Mouse (Mus musculus): ENCODE measurements around the gene Clcf1. TPM values are rescaled to one million over a fixed set of nuclear protein-coding genes. Genes with fewer than 3 reads are reported as not detected.

Gene Clcf1
- total and polyA plus RNA-seq, 2 experiments = 0.28 to 3.8 TPM

DNA sequence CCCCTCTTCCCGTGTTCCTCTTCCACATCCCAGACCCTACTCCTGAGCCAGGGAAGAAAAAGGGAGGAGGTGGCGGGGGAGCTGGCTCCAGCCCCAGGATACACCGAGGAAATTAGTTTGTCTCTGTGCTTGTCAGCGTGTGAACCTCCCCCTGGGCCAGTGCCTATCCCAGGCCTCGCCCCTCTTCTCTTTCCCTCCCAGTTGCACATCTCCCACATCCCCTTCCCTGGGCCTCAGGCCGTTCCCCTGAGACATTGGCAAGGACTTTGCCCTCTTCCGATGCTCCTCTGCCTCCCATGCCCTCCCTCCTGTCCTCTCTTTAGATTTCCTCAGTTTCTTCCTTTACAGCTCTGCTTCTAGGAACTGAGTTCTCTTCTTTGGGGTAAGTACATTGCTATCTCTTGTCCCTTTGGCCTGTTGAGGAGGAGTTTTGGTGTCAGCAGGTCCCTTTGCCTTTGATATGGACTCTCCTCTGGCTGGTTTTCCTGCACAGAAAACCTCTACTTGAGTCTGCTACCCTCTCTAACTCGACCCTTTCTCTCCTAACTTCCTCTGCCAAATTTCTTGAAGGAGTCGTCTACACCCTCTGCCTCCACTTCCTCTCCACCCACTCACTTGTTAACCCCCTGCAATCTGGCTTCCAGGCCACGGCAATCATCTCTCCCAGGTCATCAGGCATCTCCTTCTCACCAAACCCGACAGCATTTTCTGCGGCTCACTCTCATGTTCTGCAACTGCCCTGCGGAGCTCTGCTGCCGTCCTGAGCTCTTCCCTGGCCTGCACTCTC is 7.1 kb downstream of the Clcf1 start:
- whole genome bisulfite sequencing = 61% methylated on average over 14 of the region's 14 CpGs
- H3K27me3 ChIP-seq (ENCODE audit: control insufficient read depth, insufficient read depth, low read length) = no peaks in the 10 kb centered on the region
- no peak overlapping the region; the same call in 1 of the 2 replicates for H3K27ac ChIP-seq (replicated peaks; ENCODE audit: insufficient read depth, low read depth, low read length)
- no peak for DNase-seq (ENCODE audit: extremely low read depth, low read depth, low spot score)
- no peak overlapping the region for H3K9ac ChIP-seq (ENCODE audit: low read depth, low read length)
- TF ChIP-seq POLR2A (IDR thresholded peaks at IDR 0.05; ENCODE audit: extremely low read depth, insufficient read depth, low read length) (no peak), CTCF (IDR thresholded peaks at IDR 0.05; ENCODE audit: low read depth, low read length) (no peak)
- no peaks in the 10 kb centered on the region for H3K36me3 ChIP-seq (ENCODE audit: control insufficient read depth, insufficient read depth, low read length)
- no peaks in the 10 kb centered on the region for H3K79me2 ChIP-seq (ENCODE audit: control insufficient read depth, insufficient read depth, low read length)
- H3K4me3 ChIP-seq (ENCODE audit: insufficient read depth, low read depth, low read length) = no peak overlapping the region
- H3K4me1 ChIP-seq (ENCODE audit: control insufficient read depth, insufficient read depth, low read length) = no peaks in the 10 kb centered on the region

DNA sequence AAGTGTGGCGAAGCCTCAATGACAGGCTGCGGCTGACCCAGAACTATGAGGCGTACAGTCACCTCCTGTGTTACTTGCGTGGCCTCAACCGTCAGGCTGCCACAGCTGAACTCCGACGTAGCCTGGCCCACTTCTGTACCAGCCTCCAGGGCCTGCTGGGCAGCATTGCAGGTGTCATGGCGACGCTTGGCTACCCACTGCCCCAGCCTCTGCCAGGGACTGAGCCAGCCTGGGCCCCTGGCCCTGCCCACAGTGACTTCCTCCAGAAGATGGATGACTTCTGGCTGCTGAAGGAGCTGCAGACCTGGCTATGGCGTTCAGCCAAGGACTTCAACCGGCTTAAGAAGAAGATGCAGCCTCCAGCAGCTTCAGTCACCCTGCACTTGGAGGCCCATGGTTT is 8.1 kb downstream of the Clcf1 start:
- no peaks in the 10 kb centered on the region for H3K4me1 ChIP-seq (ENCODE audit: control insufficient read depth, insufficient read depth, low read length)
- H3K27me3 ChIP-seq (ENCODE audit: control insufficient read depth, insufficient read depth, low read length) = no peaks in the 10 kb centered on the region
- no peak overlapping the region for H3K9ac ChIP-seq (ENCODE audit: low read depth, low read length)
- TF ChIP-seq POLR2A (IDR thresholded peaks at IDR 0.05; ENCODE audit: extremely low read depth, insufficient read depth, low read length) (no peak), CTCF (IDR thresholded peaks at IDR 0.05; ENCODE audit: low read depth, low read length) (no peak)
- no peak overlapping the region for H3K27ac ChIP-seq (replicated peaks; ENCODE audit: insufficient read depth, low read depth, low read length)
- whole genome bisulfite sequencing = 75% methylated on average over 11 of the region's 11 CpGs
- no peak overlapping the region for H3K4me3 ChIP-seq (ENCODE audit: insufficient read depth, low read depth, low read length)
- no peaks in the 10 kb centered on the region for H3K79me2 ChIP-seq (ENCODE audit: control insufficient read depth, insufficient read depth, low read length)
- no peaks in the 10 kb centered on the region for H3K36me3 ChIP-seq (ENCODE audit: control insufficient read depth, insufficient read depth, low read length)
- no peak for DNase-seq (ENCODE audit: extremely low read depth, low read depth, low spot score)

DNA sequence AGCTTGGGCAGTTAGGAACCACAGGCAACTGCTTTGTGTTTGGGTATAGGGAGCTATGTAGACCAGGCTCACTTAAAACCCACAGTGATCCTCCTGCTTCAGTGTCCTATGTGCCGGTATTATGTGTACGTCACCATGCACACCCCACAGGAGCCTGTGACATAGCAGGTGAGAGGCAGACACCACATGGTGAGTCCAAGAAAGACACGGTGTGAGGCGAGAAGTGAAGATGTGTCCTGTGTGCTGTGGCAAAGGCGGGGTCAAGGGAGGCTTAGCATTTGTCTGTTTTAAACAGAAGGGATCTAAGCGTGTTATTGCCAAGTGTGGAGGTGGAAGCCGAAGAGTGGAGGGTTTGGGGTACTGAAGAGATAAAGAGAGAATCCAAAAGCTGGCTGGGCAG is 12.7 kb downstream of the Clcf1 start:
- Histone ChIP-seq H3K27ac (replicated peaks; ENCODE audit: insufficient read depth, low read depth, low read length) (no peak overlapping the region), H3K27me3 (ENCODE audit: control insufficient read depth, insufficient read depth, low read length) (no peaks in the 10 kb centered on the region)
- WGBS = 89% methylated on average over 7 of the region's 7 CpGs

DNA sequence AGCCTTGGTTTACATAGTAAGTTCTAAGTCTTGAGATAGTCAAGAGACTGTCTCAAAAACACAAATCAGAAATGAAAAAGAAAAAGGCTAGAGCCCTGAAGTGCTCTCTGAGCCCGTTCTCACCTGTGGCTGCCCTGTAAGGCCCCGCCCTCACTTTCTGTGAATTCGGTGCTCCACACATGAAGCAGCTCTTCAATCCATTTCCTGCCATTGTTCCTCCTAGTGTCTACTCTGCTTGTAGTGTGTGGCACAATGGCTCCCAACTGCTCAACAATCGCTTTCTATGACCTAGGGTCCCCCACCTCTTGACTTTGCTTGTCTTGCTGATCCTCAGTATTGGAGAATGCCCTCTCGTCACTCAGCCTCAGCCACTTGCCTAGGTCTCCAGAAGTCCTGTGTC is 13.4 kb downstream of the Clcf1 start:
- no peak overlapping the region for H3K9ac ChIP-seq (ENCODE audit: low read depth, low read length)
- WGBS = 88% methylated on average over 5 of the region's 5 CpGs
- H3K4me1 ChIP-seq (ENCODE audit: control insufficient read depth, insufficient read depth, low read length) = no peaks in the 10 kb centered on the region; the same call in 1 of the 2 replicates
- no peaks in the 10 kb centered on the region for H3K27me3 ChIP-seq (ENCODE audit: control insufficient read depth, insufficient read depth, low read length)
- DNase-seq (ENCODE audit: extremely low read depth, low read depth, low spot score) = no peak
- no peak overlapping the region for H3K4me3 ChIP-seq (ENCODE audit: insufficient read depth, low read depth, low read length)
- no peak for TF ChIP-seq POLR2A (IDR thresholded peaks at IDR 0.05; ENCODE audit: extremely low read depth, insufficient read depth, low read length)
- TF ChIP-seq CTCF (IDR thresholded peaks at IDR 0.05; ENCODE audit: low read depth, low read length) = no peak
- H3K27ac ChIP-seq (replicated peaks; ENCODE audit: insufficient read depth, low read depth, low read length) = no peak overlapping the region
- H3K79me2 ChIP-seq (ENCODE audit: control insufficient read depth, insufficient read depth, low read length) = no peaks in the 10 kb centered on the region
- no peaks in the 10 kb centered on the region for H3K36me3 ChIP-seq (ENCODE audit: control insufficient read depth, insufficient read depth, low read length)

More for the DNA sequence above, 12.7 kb downstream of the Clcf1 start:
- no peak for DNase-seq (ENCODE audit: extremely low read depth, low read depth, low spot score)
- H3K4me1 ChIP-seq (ENCODE audit: control insufficient read depth, insufficient read depth, low read length) = no peaks in the 10 kb centered on the region; the same call in 1 of the 2 replicates
- no peak overlapping the region for H3K4me3 ChIP-seq (ENCODE audit: insufficient read depth, low read depth, low read length)
- H3K9ac ChIP-seq (ENCODE audit: low read depth, low read length) = no peak overlapping the region
- no peaks in the 10 kb centered on the region for H3K79me2 ChIP-seq (ENCODE audit: control insufficient read depth, insufficient read depth, low read length)
- TF ChIP-seq POLR2A (IDR thresholded peaks at IDR 0.05; ENCODE audit: extremely low read depth, insufficient read depth, low read length) = no peak
- TF ChIP-seq CTCF (IDR thresholded peaks at IDR 0.05; ENCODE audit: low read depth, low read length) = no peak
- no peaks in the 10 kb centered on the region for H3K36me3 ChIP-seq (ENCODE audit: control insufficient read depth, insufficient read depth, low read length)

DNA sequence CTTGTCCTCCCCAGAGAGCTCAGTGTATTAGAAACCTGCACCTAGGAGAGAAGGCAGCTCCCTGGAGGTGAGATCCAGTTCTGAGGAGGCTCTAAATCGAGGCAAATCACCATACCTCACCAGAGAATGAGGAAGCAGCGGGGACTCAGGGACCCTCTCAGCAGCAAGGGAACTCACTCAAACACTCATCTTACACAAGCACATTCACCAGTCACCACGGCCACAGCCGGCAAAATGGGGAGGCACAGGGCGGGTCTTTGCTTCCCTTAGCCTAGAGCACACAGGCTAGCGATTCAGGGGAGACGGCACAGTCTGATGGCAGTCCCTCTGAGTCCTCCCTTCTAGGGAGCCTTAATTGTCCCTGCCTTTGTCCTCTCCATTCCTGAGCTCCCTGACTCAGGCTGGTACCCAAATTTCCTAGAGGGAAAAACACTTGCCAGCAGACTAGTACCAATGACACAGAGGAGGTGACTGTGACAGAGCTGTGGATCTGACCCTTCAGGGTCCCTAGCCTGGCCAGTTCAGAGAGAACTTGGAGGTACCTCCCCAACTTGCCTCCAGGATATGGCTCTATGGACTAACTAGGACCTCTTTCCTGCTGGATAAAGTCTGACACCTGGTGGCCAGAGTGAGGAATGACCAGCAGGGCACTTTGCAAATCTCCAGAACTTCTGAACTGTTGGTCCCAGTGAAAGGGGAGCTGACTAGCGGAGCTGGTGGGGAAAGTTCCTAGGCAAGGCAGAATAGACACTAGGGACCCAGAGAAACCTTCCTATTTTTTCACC is 14.0 kb downstream of the Clcf1 start:
- Histone ChIP-seq H3K9ac (ENCODE audit: low read depth, low read length) (no peak overlapping the region), H3K36me3 (ENCODE audit: control insufficient read depth, insufficient read depth, low read length) (no peaks in the 10 kb centered on the region), H3K4me1 (ENCODE audit: control insufficient read depth, insufficient read depth, low read length) (no peaks in the 10 kb centered on the region; the same call in 1 of the 2 replicates), H3K27ac (replicated peaks; ENCODE audit: insufficient read depth, low read depth, low read length) (no peak overlapping the region), H3K79me2 (ENCODE audit: control insufficient read depth, insufficient read depth, low read length) (no peaks in the 10 kb centered on the region), H3K27me3 (ENCODE audit: control insufficient read depth, insufficient read depth, low read length) (no peaks in the 10 kb centered on the region), H3K4me3 (ENCODE audit: insufficient read depth, low read depth, low read length) (no peak overlapping the region)
- 31% methylated on average over 8 of the region's 8 CpGs for WGBS
- DNase-seq (ENCODE audit: extremely low read depth, low read depth, low spot score) = peak; percentile 67
- no peak for TF ChIP-seq POLR2A (IDR thresholded peaks at IDR 0.05; ENCODE audit: extremely low read depth, insufficient read depth, low read length)
- TF ChIP-seq CTCF (IDR thresholded peaks at IDR 0.05; ENCODE audit: low read depth, low read length) = peak; percentile 74
